ENCODE assay signal across 30 mouse cellular contexts in the genomic region with DNA sequence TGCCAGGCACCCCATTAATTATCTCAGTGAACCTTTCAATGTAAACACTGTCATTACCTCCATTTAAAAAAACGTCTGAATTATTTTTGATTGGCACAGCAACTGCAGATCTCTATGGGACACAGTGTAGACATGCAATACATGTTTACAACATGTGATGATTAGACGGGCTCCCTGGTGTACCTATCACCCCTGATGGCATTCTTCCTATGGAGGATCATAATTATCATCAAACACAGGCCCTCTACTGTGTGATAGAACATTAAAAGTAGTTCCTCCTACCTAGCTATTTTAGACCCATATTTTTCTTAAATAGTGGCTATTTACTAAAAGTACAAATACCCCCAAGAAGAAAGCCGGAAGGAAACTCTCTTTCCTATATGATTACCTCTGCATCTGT. TPM values are rescaled to one million over a fixed set of nuclear protein-coding genes. Genes with fewer than 3 reads are reported as not detected.
"Had no signal": no experiment of that assay in that cellular context is flagged by ENCODE, and none has a peak within 500 bp of the region (broad histone marks: within the 10 kb centered on the region; RNA-seq: fewer than 3 reads in every experiment).

No protein-coding gene starts in this region.

- H3K9ac ChIP-seq: heart, embryonic 12.5 days; hindbrain, embryonic 12.5 days; hindbrain, embryonic 14.5 days; intestine, embryonic 15.5 days; limb, embryonic 12.5 days; liver, embryonic 13.5 days had no signal

- H3K27ac ChIP-seq: gastrocnemius, adult 2 months; heart, embryonic 10.5 days; hindbrain, embryonic 10.5 days; hindbrain, embryonic 12.5 days; hindbrain, embryonic 14.5 days; intestine, embryonic 15.5 days; left cerebral cortex, adult 2 months; limb, embryonic 10.5 days; limb, embryonic 12.5 days; liver, embryonic 13.5 days had no signal

- H3K36me3 ChIP-seq: heart, embryonic 10.5 days; intestine, embryonic 15.5 days had no signal

- H3K4me1 ChIP-seq: heart, embryonic 10.5 days; heart, embryonic 12.5 days; hindbrain, embryonic 10.5 days; hindbrain, embryonic 12.5 days; intestine, embryonic 15.5 days; limb, embryonic 12.5 days; liver, embryonic 13.5 days had no signal

- ATAC-seq: inflammation-experienced regulatory T-cells, adult 6 months; intestine, embryonic 15.5 days; intestine, postnatal 0 days had no signal

- H3K9me3 ChIP-seq: heart, embryonic 10.5 days; heart, embryonic 12.5 days; hindbrain, embryonic 10.5 days; hindbrain, embryonic 12.5 days; intestine, embryonic 15.5 days; limb, embryonic 10.5 days; limb, embryonic 12.5 days; liver, embryonic 13.5 days had no signal

- H3K4me2 ChIP-seq: heart, embryonic 12.5 days; hindbrain, embryonic 12.5 days; hindbrain, embryonic 14.5 days; intestine, embryonic 15.5 days; limb, embryonic 12.5 days; liver, embryonic 11.5 days; liver, embryonic 13.5 days had no signal

- H3K27me3 ChIP-seq: heart, embryonic 12.5 days; hindbrain, embryonic 12.5 days; intestine, embryonic 15.5 days; liver, embryonic 13.5 days had no signal

- DNase-seq: gastrocnemius, adult 2 months; gastrocnemius, postnatal 10 days; gastrocnemius, postnatal 25 days; heart, adult 18-20 months; heart, postnatal 10 days; heart, postnatal 4 days; kidney, adult 18-20 months; kidney, adult 8-10 months; kidney, postnatal 10 days; kidney, postnatal 25 days; kidney, postnatal 4 days; liver; liver, embryonic 13.5 days had no signal

- H3K4me3 ChIP-seq: gastrocnemius, adult 2 months; heart, embryonic 10.5 days; heart, embryonic 12.5 days; hindbrain, embryonic 10.5 days; hindbrain, embryonic 12.5 days; intestine, embryonic 15.5 days; left cerebral cortex, adult 2 months; limb, embryonic 10.5 days; limb, embryonic 12.5 days; liver, embryonic 13.5 days had no signal

RNA-seq across cellular contexts. Expression of a gene that starts 34.6 kb away (rescaled TPM):
- total RNA-seq: gastrocnemius, adult 2 months; gastrocnemius, postnatal 10 days; gastrocnemius, postnatal 25 days; gastrocnemius, postnatal 4 days; granulocyte monocyte progenitor cell, adult 5-6 weeks; heart, adult 18-20 months; heart, adult 8-10 months; heart, postnatal 10 days; heart, postnatal 25 days; heart, postnatal 4 days had no signal
- polyA plus RNA-seq: intestine, embryonic 15.5 days; kidney, embryonic 14.5 days; liver, embryonic 11.5 days had no signal
